Mouse (Mus musculus) intestine, embryonic 15.5 days (tissue): ENCODE measurements around the gene Fam166b. TPM values are rescaled to one million over a fixed set of nuclear protein-coding genes. Genes with fewer than 3 reads are reported as not detected.
A peak's percentile ranks its signal among the peaks of the same experiment; 100 is the strongest.

ENCODE experiments used
- ATAC-seq: fragments of 200-750 bp; cut with Nextera tagmentation; 2 replicates; pipeline ENCODE4 v1.8.0; 2017; ENCODE audit warnings: moderate TSS enrichment, moderate library complexity
- H3K27ac ChIP-seq: fragments of 300-500 bp; sonication (generic); 2 replicates; pipeline ENCODE4 v1.5.1; 2015; ENCODE audit warnings: mild to moderate bottlenecking, inconsistent platforms
- H3K27me3 ChIP-seq: fragments of 300-500 bp; sonication (generic); replicated peaks from 2 replicates; pipeline ENCODE4 v1.6.1; 2015; ENCODE audit warnings: inconsistent platforms
- H3K36me3 ChIP-seq: fragments of 300-500 bp; sonication (generic); 2 replicates; pipeline ENCODE4 v1.6.1; 2015; ENCODE audit warnings: inconsistent platforms
- H3K4me1 ChIP-seq: fragments of 300-500 bp; sonication (generic); replicated peaks from 2 replicates; pipeline ENCODE4 v1.6.1; 2015; ENCODE audit warnings: inconsistent platforms
- H3K4me2 ChIP-seq: fragments of 300-500 bp; sonication (generic); replicated peaks from 2 replicates; pipeline ENCODE4 v1.6.1; 2015; ENCODE audit warnings: mild to moderate bottlenecking, inconsistent platforms
- H3K4me3 ChIP-seq: fragments of 300-500 bp; sonication (generic); replicated peaks from 2 replicates; pipeline ENCODE4 v1.5.1; 2015; ENCODE audit warnings: inconsistent platforms
- H3K9ac ChIP-seq: fragments of 300-500 bp; sonication (generic); 2 replicates; pipeline ENCODE4 v1.6.1; 2015; ENCODE audit warnings: inconsistent platforms
- H3K9me3 ChIP-seq: fragments of 300-500 bp; sonication (generic); 2 replicates; pipeline ENCODE4 v1.6.1; 2016; ENCODE audit warnings: inconsistent platforms
- WGBS: fragments of 180-500 bp; shearing (Covaris S2); methylation state at CpG from one replicate; pipeline ENCODE4 v1.1.7; 2015; 5-methylcytosine and 5-hydroxymethylcytosine counted together
- polyA plus RNA-seq: library from polyadenylated mRNA; unstranded; fragments of >200 nt; fragmentation: Nextera tagmentation; extraction: Ambion mirVana; gene quantifications from 2 replicates; pipeline ENCODE4 v1.2.1, GENCODE M21; 2015

Fam166b gene
- polyA plus RNA-seq, 1 experiment from 2014 or later: not detected

DNA sequence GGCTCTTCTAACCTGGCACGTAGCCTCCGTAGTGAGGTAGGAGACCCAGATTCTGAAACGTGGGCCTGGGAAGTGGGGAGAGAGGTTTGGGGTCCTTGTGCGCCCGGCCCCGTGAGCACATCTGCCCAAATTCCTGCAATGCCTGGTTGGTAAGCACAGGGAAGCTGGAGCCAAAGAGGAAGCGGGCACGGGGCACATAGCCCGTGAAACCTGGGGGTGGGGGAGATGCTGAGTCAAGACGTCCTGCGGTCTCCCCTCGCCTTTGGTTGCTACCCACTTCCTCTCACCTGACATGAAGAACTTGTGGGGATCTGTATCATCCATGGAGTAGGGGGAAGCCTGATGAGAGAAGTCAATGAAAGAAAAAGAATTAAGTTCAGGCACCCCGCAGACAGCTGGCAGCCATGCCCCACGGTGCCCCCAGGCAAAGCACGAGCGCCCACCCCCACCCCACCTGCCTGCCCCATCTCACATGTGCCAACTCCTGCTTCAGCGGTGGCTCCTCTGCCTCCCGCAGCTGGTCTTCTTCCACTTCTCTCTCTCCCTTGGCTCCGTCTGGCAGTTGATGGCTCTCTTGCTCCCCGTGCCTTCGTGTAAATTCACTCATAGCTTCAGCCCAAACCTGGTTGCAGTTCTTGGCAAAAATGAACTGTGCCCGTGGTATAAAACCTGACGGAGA, 1.3 kb downstream of the Fam166b start:
- H3K27ac ChIP-seq: no peak overlapping the region
- 39% methylated on average over 23 of the region's 23 CpGs for WGBS
- H3K4me1 ChIP-seq: peaks cover 13% of the 10 kb centered on the region
- H3K4me3 ChIP-seq: no peak overlapping the region
- no peak for ATAC-seq
- peaks cover 18% of the 10 kb centered on the region; the same call in 1 of the 2 replicates for H3K27me3 ChIP-seq
- H3K9ac ChIP-seq: no peak overlapping the region
- H3K4me2 ChIP-seq: no peak overlapping the region
- H3K36me3 ChIP-seq: peaks cover 27% of the 10 kb centered on the region
- H3K9me3 ChIP-seq: no peaks in the 10 kb centered on the region

DNA sequence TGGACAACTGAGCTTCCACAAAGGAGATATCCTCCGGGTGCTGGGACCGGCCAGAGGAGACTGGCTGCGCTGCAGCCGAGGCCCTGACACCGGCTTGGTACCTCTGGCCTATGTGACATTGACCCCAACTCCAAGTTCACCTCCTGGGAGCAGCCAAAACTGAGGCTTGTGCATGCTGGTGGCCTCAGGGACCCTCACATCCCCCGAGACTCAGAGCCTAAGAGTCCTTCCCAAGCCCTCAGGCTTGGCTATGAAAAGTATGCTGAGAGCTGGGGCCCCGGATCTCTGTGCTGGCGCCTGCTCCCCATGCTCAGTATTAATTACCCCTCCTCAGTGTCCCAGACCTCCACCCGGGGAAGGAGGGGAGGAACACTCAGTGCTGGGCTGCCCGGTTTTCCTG, 2.4 kb downstream of the Fam166b start:
- Histone ChIP-seq H3K9me3 (no peaks in the 10 kb centered on the region), H3K4me3 (no peak overlapping the region), H3K4me2 (no peak overlapping the region), H3K27me3 (peaks cover 18% of the 10 kb centered on the region; the same call in 1 of the 2 replicates), H3K27ac (no peak overlapping the region), H3K9ac (no peak overlapping the region), H3K36me3 (peaks cover 39% of the 10 kb centered on the region), H3K4me1 (peaks cover 13% of the 10 kb centered on the region)
- no peak for ATAC-seq
- WGBS: 65% methylated on average over 10 of the region's 10 CpGs

DNA sequence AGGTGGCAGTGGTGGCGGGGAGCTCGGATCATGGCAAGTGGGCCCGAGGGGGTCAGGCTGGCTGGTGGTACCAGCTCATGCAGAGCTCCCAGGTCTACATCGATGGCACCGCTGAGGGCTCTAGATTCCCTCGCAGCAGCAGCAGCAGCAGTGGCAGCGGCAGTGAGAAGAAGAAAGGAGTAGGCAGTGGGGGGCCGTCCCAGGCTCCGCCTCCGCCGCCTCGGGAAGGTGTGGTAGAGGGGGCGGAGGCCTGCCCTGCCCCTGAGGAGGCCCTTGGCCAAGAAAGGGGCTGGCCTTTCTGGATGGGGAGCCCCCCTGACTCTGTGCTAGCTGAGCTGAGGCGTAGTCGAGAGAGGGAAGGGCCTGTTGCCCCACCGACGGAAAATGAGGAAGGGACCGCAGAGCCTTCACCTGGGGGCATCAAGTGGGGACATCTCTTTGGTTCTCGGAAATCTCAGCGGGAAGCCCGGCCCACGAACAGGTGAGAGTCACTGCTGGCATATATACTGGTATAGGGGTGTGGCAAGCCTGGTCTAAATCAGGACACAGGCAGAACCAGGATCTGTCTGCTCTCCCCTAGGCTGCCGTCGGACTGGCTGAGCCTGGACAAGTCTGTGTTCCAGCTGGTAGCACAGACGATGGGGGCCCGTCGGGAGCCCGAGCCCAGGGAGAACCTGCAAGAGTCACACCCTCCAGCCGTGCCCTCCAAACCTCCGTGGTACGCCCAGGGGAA, 3.1 kb downstream of the Fam166b start:
- H3K4me1 ChIP-seq: peaks cover 13% of the 10 kb centered on the region
- H3K27ac ChIP-seq: no peak overlapping the region
- peak; percentile 66 for ATAC-seq
- peaks cover 18% of the 10 kb centered on the region; the same call in 1 of the 2 replicates for H3K27me3 ChIP-seq
- peaks cover 43% of the 10 kb centered on the region for H3K36me3 ChIP-seq
- WGBS: 39% methylated on average over 30 of the region's 31 CpGs
- peak overlapping the region; percentile 5 for H3K4me3 ChIP-seq
- no peak overlapping the region for H3K9ac ChIP-seq
- peak overlapping the region; percentile 44 for H3K4me2 ChIP-seq
- no peaks in the 10 kb centered on the region for H3K9me3 ChIP-seq

DNA sequence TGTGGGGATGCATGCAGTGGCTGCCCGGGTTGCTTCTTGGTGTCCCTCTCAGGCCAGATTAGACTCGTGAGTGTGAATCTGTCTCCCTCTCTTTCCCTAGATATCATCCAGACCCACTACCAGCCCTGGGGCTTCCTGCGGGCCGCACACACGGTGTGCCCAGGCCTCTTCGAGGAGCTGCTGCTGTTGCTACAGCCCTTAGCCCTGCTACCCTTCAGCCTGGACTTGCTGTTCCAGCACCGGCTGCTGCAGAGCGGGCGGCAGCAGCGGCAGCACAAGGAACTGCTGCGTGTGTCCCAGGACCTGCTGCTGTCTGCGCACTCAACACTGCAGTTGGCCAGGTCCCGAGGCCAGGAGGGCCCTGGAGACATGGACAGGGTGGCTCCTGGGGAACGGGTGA, 3.7 kb downstream of the Fam166b start:
- H3K4me1 ChIP-seq: peaks cover 14% of the 10 kb centered on the region
- 43% methylated on average over 14 of the region's 14 CpGs for WGBS
- ATAC-seq: no peak
- peaks cover 18% of the 10 kb centered on the region; the same call in 1 of the 2 replicates for H3K27me3 ChIP-seq
- H3K4me2 ChIP-seq: peak overlapping the region; percentile 44
- no peak overlapping the region for H3K27ac ChIP-seq
- peaks cover 43% of the 10 kb centered on the region for H3K36me3 ChIP-seq
- H3K9ac ChIP-seq: no peak overlapping the region
- no peaks in the 10 kb centered on the region for H3K9me3 ChIP-seq
- peak overlapping the region; percentile 5; the same call in 1 of the 2 replicates for H3K4me3 ChIP-seq

DNA sequence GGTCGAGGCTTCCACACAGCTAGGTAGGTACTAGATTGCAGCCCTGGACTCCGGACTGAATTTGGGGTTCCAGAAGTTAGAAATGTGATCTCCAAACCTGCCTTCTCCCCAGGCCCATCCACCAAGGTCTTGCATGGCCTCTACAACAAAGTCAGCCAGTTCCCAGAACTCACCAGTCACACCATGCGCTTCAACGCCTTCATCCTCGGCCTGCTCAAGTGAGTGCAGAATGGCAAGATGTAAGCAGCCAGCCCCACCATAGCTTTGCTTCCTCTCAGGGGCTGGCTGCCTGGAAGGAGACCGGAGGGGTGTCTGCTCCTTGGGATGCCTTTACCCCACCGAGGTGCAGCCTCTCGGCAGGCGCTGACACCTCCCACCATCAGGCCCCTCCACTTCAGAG, 4.9 kb downstream of the Fam166b start:
- no peak overlapping the region for H3K4me3 ChIP-seq
- H3K36me3 ChIP-seq: peaks cover 43% of the 10 kb centered on the region
- H3K4me2 ChIP-seq: no peak overlapping the region
- peaks cover 23% of the 10 kb centered on the region for H3K4me1 ChIP-seq
- WGBS: 83% methylated on average over 9 of the region's 9 CpGs
- no peaks in the 10 kb centered on the region for H3K9me3 ChIP-seq
- no peak overlapping the region for H3K9ac ChIP-seq
- peaks cover 18% of the 10 kb centered on the region; the same call in 1 of the 2 replicates for H3K27me3 ChIP-seq
- ATAC-seq: no peak
- no peak overlapping the region for H3K27ac ChIP-seq

DNA sequence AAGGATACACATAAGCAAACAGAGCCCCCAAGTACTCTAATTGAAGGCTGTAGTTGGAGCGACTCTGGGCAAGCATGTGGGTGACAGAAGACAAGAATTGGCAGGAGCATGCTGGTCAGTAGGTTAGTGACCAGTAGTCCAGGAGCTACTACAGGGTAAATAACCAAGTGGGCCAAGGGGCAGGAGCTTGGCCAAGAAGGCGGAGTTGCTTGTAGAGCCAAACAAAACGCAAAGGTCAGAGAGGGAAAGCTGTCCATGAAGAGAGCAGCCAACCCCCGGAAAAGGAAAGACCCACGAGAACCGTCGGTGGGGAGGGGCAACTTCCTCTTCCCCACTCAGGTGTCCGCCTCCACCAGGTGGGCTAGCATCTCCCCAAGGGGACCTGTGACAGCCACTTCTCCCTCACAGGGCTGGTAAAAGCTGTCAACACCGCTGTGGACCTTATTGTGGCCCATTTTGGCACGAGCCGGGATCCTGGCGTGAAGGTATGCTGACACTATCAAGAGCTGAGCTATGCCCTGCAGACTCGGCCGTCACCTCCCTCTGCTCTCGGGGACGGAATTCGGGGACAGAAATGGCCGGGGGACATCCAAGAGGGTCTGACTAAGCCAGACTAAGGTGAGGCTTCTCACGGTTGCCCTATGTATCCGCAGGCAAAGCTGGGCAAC, 5.5 kb downstream of the Fam166b start:
- WGBS: 88% methylated on average over 20 of the region's 20 CpGs
- Histone ChIP-seq H3K4me3 (no peak overlapping the region), H3K4me2 (no peak overlapping the region), H3K27me3 (peaks cover 16% of the 10 kb centered on the region; the same call in 1 of the 2 replicates), H3K27ac (no peak overlapping the region), H3K36me3 (peaks cover 44% of the 10 kb centered on the region), H3K9ac (no peak overlapping the region), H3K4me1 (peaks cover 18% of the 10 kb centered on the region), H3K9me3 (no peaks in the 10 kb centered on the region)
- no peak for ATAC-seq

DNA sequence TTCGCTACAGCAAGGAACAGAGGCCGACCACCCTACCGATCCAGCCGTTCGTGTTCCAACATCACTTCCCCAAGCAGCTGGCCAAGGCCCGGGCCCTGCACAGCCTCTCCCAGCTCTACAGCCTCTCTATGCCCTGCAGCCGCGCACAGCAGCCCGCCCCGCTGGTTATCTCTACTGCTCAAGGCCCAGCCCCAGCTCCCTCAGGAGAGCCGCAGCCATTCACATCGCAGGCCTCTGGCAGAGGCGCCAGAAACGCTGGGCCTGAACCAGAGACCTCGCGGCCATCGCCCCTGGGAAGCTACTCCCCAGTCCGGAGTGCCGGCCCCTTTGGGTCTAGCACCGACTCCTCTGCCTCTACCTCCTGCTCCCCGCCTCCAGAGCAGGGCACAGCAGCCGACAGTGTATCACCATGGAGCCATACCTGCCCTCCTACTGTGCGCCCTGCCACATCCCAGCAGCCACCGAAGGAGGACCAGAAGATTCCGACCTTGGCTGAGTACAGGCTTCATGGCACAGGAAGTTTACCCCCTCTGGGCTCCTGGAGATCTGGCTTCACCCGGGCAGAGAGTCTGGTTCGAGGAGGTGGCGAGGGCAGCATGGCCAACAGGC, 7.2 kb downstream of the Fam166b start:
- 78% methylated on average over 28 of the region's 28 CpGs for WGBS
- no peak for ATAC-seq
- Histone ChIP-seq H3K27me3 (peaks cover 5% of the 10 kb centered on the region; the same call in 1 of the 2 replicates), H3K4me3 (no peak overlapping the region), H3K36me3 (peaks cover 47% of the 10 kb centered on the region), H3K27ac (no peak overlapping the region), H3K9ac (no peak overlapping the region), H3K4me2 (no peak overlapping the region), H3K4me1 (peaks cover 18% of the 10 kb centered on the region; the same call in 1 of the 2 replicates), H3K9me3 (no peaks in the 10 kb centered on the region)

DNA sequence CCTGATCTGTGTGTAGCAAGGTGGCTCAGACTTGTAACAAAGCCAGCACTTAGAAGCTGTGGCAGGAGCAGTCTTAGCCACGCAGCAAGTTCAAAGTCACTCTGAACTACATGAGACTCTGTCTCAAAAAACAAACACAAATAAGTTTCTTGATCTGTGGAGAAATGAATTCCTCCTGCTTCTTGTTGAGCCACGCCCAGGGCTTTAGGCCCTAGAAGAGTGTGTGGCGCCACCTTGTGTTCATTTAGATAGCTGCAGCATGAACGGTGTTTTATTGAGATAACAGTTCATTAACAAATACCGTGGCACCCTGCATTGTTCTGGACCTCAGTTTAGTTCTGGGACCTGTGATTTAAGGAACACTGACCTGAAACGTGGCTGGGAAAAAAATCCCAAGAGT, 8.6 kb downstream of the Fam166b start:
- no peak overlapping the region for H3K4me2 ChIP-seq
- 0 out of 2 replicates have a peak overlapping the region, but pooled peaks have one; percentile 1 for H3K27ac ChIP-seq
- 4% methylated on average over 6 of the region's 6 CpGs for WGBS
- H3K9ac ChIP-seq: no peak overlapping the region
- H3K36me3 ChIP-seq: peaks cover 52% of the 10 kb centered on the region
- ATAC-seq: peak; percentile 51
- H3K27me3 ChIP-seq: no peaks in the 10 kb centered on the region; the same call in 1 of the 2 replicates
- 0 out of 2 replicates have a peak, but pooled peaks cover 13% of the 10 kb centered on the region for H3K4me1 ChIP-seq
- no peaks in the 10 kb centered on the region for H3K9me3 ChIP-seq
- no peak overlapping the region for H3K4me3 ChIP-seq

DNA sequence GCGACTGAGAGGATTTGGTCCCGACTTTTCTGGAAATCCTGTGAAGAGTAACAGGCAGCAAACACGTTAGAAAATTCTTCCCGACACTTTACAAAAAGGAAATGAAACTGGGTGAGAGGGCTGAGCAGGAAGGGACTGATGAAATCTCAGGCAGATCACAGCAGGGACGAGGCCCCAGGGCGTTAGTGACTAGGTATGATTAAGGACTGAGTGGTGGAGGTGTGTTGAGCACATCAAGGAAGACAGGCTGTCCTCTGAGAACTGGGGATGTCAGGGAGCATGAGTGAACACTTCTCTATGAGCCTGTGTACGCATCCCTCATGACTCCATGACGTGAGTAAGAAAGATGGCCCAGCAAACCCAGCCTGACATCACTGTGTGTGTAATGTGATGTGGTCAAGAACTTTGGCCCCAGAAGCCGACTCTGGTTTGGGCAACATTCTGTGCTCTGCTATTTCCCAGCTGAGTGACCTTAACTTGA, 9.1 kb downstream of the Fam166b start:
- Histone ChIP-seq H3K9me3 (no peaks in the 10 kb centered on the region), H3K27me3 (no peaks in the 10 kb centered on the region), H3K36me3 (peaks cover 53% of the 10 kb centered on the region), H3K4me2 (no peak overlapping the region), H3K4me1 (0 out of 2 replicates have a peak, but pooled peaks cover 13% of the 10 kb centered on the region), H3K27ac (0 out of 2 replicates have a peak overlapping the region, but pooled peaks have one; percentile 1), H3K9ac (no peak overlapping the region), H3K4me3 (no peak overlapping the region)
- WGBS: 67% methylated on average over 9 of the region's 9 CpGs
- peak; percentile 9; the same call in 1 of the 2 replicates for ATAC-seq

DNA sequence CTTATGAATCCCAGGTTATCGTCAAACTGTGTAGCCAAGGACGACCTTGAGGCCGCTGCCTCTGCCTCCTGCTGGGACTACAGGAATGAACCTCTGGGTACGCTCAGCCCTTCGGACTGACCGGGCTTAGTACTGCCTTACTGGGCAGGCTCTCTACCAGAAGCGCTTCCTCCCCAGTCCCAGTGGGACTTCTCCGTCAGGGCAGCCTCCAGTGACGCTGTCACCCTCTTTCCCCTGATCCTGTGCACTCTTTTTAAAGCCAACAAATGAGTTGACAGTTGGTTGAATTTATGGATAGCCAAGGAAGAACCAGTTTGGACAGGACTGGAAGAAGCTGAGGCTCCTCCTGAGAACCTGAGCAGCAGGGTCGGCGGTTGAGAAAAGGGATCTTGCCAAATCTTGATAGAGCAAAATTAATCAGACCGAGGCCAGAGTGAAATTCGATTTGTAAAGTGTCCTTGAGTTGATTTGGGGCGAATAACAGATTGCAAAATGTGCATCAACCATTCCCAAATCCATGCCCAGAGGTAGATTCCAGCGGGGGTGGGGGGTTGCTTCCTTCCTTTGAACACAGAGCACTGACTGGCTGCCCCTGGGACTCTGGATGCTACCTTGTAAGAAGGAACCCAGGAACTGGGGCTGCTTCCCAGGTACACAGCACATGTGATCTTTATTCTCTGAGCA, 9.8 kb downstream of the Fam166b start:
- no peaks in the 10 kb centered on the region for H3K9me3 ChIP-seq
- H3K27ac ChIP-seq: no peak overlapping the region
- H3K4me3 ChIP-seq: no peak overlapping the region
- no peaks in the 10 kb centered on the region for H3K27me3 ChIP-seq
- H3K4me1 ChIP-seq: 0 out of 2 replicates have a peak, but pooled peaks cover 13% of the 10 kb centered on the region
- WGBS: 61% methylated on average over 15 of the region's 15 CpGs
- H3K4me2 ChIP-seq: no peak overlapping the region
- no peak for ATAC-seq
- H3K9ac ChIP-seq: no peak overlapping the region
- H3K36me3 ChIP-seq: peaks cover 48% of the 10 kb centered on the region

DNA sequence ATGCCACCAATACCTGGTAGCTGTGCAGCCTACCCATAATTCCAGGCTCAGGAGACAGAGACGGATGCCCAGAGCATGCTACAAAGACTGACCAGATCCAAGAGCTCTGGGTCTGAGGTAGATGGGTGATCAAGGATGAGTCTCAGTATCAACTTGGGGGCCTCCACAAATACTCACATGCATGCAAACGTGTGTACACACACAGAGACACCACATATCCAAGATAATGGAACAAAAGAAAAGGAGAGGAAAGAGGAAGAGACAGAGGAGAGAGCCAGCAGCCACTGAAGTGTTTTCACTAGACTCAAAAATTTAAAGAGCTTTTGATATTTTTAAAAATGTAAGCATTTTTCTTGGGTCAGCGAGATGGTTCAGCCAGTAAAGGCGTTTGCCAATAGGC, 10.5 kb downstream of the Fam166b start:
- WGBS: 80% methylated on average over 4 of the region's 4 CpGs
- Histone ChIP-seq H3K36me3 (peaks cover 42% of the 10 kb centered on the region), H3K4me3 (no peak overlapping the region), H3K27me3 (no peaks in the 10 kb centered on the region), H3K4me2 (no peak overlapping the region), H3K4me1 (0 out of 2 replicates have a peak, but pooled peaks cover 13% of the 10 kb centered on the region), H3K27ac (no peak overlapping the region), H3K9me3 (no peaks in the 10 kb centered on the region), H3K9ac (no peak overlapping the region)
- no peak for ATAC-seq
